In genomic region chr1:170141626-170142025, GRCm38 (mm10) we compare ENCODE assay signal across 15 mouse cellular contexts. TPM values are rescaled to one million over a fixed set of nuclear protein-coding genes. Genes with fewer than 3 reads are reported as not detected.
DNase-seq lines count a peak whose midpoint lies in the region.
"Had no signal": no experiment of that assay in that cellular context is flagged by ENCODE, and none has a peak within 500 bp of the region (broad histone marks: within the 10 kb centered on the region; RNA-seq: fewer than 3 reads in every experiment).

No protein-coding gene starts in this region.

- DNase-seq in heart, adult 11 months: peak; percentile 23
- DNase-seq in heart, postnatal 4 days: no peak
- DNase-seq in kidney, adult 9 months: peak; percentile 60
- DNase-seq in kidney, postnatal 10 days: no peak
- peak; percentile 16 for DNase-seq in testis, postnatal 10 days (ENCODE audit: low spot score)
- no peak for DNase-seq in testis, postnatal 14 days (ENCODE audit: low spot score)
- DNase-seq: adrenal gland, adult 8-10 months; adrenal gland, postnatal 14 days; adrenal gland, postnatal 36 days; B cell, adult 2 months; cerebellum, adult 11-12 months; cerebellum, adult 2 months; cerebellum, adult 9-10 months; cerebellum, postnatal 10 days; cerebellum, postnatal 25 days had no signal

RNA-seq across cellular contexts. Expression of gene Ddr2, which starts 31.1 kb away (rescaled TPM):
- total RNA-seq in heart, postnatal 4 days (2021): 10 to 100 TPM; 23.8 to 24.3 TPM

RNA-seq across cellular contexts. Expression of gene Uap1, which starts 33.1 kb away (rescaled TPM):
- total RNA-seq in heart, postnatal 4 days (2021): 10 to 100 TPM; 40.4 to 49.6 TPM

Comparison
In these comparisons a context has a peak if more than half of its experiments do, and no peak if none do; other contexts are left out.
1. DNase-seq: peak in heart, adult 11 months (single experiment), kidney, adult 9 months (single experiment) and testis, postnatal 10 days (single experiment); none in heart, postnatal 4 days (single experiment), kidney, postnatal 10 days (single experiment) and testis, postnatal 14 days (single experiment).